Mouse (Mus musculus): ENCODE measurements around the gene N4bp2.
A peak's percentile ranks its signal among the peaks of the same experiment; 100 is the strongest.

N4bp2 gene

GRCm38 (mm10) chr5:65829059-65829458 lies 65.7 kb downstream of the N4bp2 start:
- DNase-seq (ENCODE audit: low spot score) = no peak

- peak; percentile 15 for DNase-seq (ENCODE audit: low spot score)
Measured at GRCm38 (mm10) chr5:65831917-65832618, 68.7 kb downstream of the N4bp2 start.

- no peak for DNase-seq (ENCODE audit: low spot score)
Measured at GRCm38 (mm10) chr5:65833092-65833491, 69.8 kb downstream of the N4bp2 start.

GRCm38 (mm10) chr5:65833766-65834498 lies 70.6 kb downstream of the N4bp2 start:
- no peak for DNase-seq (ENCODE audit: low spot score)

GRCm38 (mm10) chr5:65838053-65838452 lies 74.7 kb downstream of the N4bp2 start:
- DNase-seq (ENCODE audit: low spot score) = no peak

GRCm38 (mm10) chr5:65842947-65843346 lies 79.6 kb downstream of the N4bp2 start:
- no peak for DNase-seq (ENCODE audit: low spot score)

- DNase-seq (ENCODE audit: low spot score) = no peak
Measured at GRCm38 (mm10) chr5:65846534-65846933, 83.2 kb downstream of the N4bp2 start.

- DNase-seq (ENCODE audit: low spot score) = no peak
Measured at GRCm38 (mm10) chr5:65846958-65847357, 83.6 kb downstream of the N4bp2 start.

GRCm38 (mm10) chr5:65847656-65848055 lies 84.3 kb downstream of the N4bp2 start:
- DNase-seq (ENCODE audit: low spot score) = no peak

GRCm38 (mm10) chr5:65850765-65851164 lies 87.4 kb downstream of the N4bp2 start:
- DNase-seq (ENCODE audit: low spot score) = peak; percentile 44

- no peak for DNase-seq (ENCODE audit: low spot score)
Measured at GRCm38 (mm10) chr5:65854786-65855191, 91.5 kb downstream of the N4bp2 start.

GRCm38 (mm10) chr5:65855571-65855970 lies 92.2 kb downstream of the N4bp2 start:
- DNase-seq (ENCODE audit: low spot score) = no peak

GRCm38 (mm10) chr5:65856591-65857411 lies 93.5 kb downstream of the N4bp2 start:
- no peak for DNase-seq (ENCODE audit: low spot score)

- DNase-seq (ENCODE audit: low spot score) = no peak
Measured at GRCm38 (mm10) chr5:65857935-65858334, 94.6 kb downstream of the N4bp2 start.

GRCm38 (mm10) chr5:65858355-65858754 lies 95.0 kb downstream of the N4bp2 start:
- DNase-seq (ENCODE audit: low spot score) = no peak

- no peak for DNase-seq (ENCODE audit: low spot score)
Measured at GRCm38 (mm10) chr5:65858898-65859297, 95.6 kb downstream of the N4bp2 start.

GRCm38 (mm10) chr5:65859396-65859795 lies 96.1 kb downstream of the N4bp2 start:
- no peak for DNase-seq (ENCODE audit: low spot score)

GRCm38 (mm10) chr5:65860281-65861000 lies 97.1 kb downstream of the N4bp2 start:
- DNase-seq (ENCODE audit: low spot score) = peak; percentile 27

GRCm38 (mm10) chr5:65861154-65861944 lies 98.0 kb downstream of the N4bp2 start, which contains the start of gene Rhoh:
Rhoh (plus strand) TSS chr5:65861213.
- no peak for DNase-seq (ENCODE audit: low spot score)

GRCm38 (mm10) chr5:65862217-65862927 lies 99.1 kb downstream of the N4bp2 start:
- DNase-seq (ENCODE audit: low spot score) = no peak

Data from lung, postnatal 25 days (tissue).